Mouse (Mus musculus): ENCODE data around the gene B4galt1. TPM values are rescaled to one million over a fixed set of nuclear protein-coding genes. Genes with fewer than 3 reads are reported as not detected.

Gene B4galt1
- total RNA-seq, 4 experiments from 2014 or later: 22.3 to 27.7 (median 23.7) TPM

DNA sequence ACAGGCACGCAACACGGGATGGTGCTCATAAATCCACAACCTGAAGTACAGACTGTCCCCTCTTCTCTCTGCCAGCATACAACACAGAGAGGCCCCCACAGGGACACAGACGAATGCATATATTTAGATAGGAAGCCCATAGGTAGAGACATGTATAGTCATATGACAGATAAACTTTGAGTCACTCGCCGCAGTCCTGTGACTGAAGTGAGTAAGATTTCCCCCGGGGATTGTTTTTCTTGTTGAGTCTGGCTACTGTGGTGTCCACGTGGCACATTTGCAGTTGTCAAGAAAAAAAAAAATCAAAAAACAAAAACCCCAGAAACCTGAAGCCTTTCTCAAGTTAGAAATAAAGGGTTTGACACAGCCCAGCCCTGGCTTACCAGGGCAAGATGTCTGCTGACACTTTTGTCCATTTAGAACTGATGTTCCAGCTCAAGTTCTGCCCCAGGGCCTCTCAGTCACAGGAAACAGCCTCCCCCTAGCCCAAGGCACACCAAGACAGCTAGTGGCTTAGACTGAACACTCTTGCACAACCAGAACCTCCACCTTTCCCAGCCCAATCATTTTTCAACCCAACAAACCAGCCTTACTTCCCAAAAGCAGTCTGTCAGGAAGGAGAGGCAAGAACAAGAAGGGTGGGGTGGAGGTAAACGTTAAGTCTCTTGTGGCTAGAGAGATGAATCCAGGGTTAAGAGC is 71.9 kb downstream of the B4galt1 start:
- DNase-seq (ENCODE audit: low spot score in 2 of 2): no peak

GRCm38 (mm10) chr4:40781143-40781542 is 72.7 kb downstream of the B4galt1 start:
- no peak for DNase-seq (ENCODE audit: low spot score in 2 of 2)

DNA sequence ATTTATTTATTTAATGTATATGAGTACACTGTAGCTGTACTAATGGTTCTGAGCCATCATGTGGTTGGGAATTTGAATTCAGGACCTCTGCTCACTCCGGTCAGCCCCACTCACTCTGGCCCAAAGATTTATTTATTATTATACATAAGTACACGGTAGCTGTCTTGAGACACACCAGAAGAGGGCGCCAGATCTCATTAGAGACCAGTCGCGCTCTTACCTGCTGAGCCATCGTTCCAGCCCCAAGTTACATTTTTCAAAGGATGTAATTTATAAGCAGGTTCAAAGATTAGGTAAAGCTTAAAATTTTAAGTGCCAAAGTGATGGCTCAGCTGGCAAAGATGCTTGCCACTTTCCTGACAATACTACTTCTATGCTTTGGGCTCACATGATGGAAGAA is 75.1 kb downstream of the B4galt1 start:
- no peak for DNase-seq (ENCODE audit: low spot score in 2 of 2)

- no peak for DNase-seq (ENCODE audit: low spot score in 2 of 2)
Measured at GRCm38 (mm10) chr4:40777116-40777515, 76.7 kb downstream of the B4galt1 start.

- no peak for DNase-seq (ENCODE audit: low spot score in 2 of 2)
Measured at GRCm38 (mm10) chr4:40776416-40776815, 77.4 kb downstream of the B4galt1 start.

DNA sequence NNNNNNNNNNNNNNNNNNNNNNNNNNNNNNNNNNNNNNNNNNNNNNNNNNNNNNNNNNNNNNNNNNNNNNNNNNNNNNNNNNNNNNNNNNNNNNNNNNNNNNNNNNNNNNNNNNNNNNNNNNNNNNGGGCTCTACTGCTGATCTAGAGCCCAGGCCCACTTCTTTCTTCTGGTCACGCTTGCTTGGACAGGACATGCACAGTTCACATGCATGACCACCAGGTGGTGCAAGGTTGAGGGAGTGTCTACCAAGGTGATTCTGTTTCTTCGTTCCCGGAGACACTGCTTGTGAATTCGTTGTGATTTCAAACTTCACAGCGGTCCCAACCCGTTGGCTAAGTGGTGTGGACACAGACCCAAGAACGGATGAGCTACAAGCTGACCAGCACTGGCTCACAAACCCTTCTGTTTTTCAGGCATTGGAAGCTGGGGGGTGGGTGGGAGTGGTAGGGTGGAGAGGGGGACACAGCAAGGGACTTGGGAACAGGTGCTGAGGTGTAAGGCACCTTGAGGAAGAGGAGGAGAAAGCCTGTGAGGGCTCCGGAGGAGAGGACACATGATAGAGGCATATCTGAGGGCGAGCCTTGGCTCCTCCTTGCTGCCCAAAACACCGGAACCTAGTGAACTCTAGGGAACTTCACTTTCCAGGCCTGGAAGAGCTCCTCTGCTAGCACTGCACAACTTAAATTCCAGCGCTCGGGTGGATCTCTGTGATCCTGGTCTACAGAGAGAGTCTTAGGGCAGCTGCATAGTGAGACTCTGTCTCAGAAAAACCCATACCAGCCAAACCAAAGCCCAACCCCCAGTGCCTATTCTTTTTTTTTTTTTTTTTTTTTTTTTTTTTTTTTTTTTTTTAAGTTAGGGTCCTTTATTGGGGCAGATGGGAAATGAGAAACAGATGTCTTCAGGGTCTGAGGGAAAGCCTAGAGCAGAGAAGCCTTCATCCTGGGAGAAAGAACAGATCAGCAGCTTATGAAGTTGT is 79.2 kb downstream of the B4galt1 start:
- peak; percentile 53 to 57 for DNase-seq (ENCODE audit: low spot score in 2 of 2)

GRCm38 (mm10) chr4:40759876-40760275 is 93.9 kb downstream of the B4galt1 start:
- no peak for DNase-seq (ENCODE audit: low spot score in 2 of 2)

GRCm38 (mm10) chr4:40757780-40758420 is 95.9 kb downstream of the B4galt1 start, which contains the start of gene Smu1:
Gene Smu1 (minus strand): TSS chr4:40757923.
- peak; percentile 95 to 96 for DNase-seq (ENCODE audit: low spot score in 2 of 2)

DNA sequence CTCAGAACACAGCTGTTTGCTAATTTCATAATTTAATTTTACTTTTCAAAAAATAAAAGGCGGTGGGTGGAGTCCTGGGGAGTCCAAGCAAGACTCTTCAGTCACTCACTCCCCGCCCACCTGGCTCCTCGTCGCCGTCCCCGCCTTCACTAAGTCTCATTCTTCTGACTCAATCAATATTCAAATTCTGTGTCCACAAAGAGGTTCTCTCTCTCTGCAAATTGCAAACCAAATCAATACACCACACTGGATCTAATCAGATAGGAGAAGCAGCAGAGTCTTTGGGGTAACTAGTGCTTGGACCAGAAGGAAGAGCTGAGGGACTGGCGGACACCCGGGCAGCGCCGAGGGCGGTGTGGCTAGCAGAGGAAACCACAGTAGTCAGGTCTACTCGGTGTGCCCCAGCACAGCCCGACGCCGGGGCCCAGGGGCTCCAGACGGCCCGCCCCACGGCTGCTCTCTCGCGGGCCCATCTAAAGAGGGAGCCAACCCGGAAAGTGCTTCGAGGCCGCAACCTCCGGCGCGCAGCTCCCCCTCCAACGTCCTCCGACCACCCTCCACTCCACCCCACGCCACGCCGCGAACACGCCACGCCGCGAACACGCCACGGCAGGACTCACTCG is 96.5 kb downstream of the B4galt1 start:
- no peak for DNase-seq (ENCODE audit: low spot score in 2 of 2)

Small RNAs within 50 kb of the gene (microRNA-seq; reads per million reads assigned to microRNA genes)
- gene Gm24112: not detected
- gene Gm25931: not detected
- not detected for gene Mir5123

Other genes starting within 250 kb of the B4galt1 start
- 10 to 100 TPM; 13.3 to 18.5 (median 16.2) TPM for gene Aptx, start 150.8 kb downstream of the B4galt1 start, total RNA-seq (2022)
- gene Dnaja1, start 131.9 kb downstream of the B4galt1 start, total RNA-seq (2022): 10 to 100 TPM; 24.8 to 44.0 (median 28.5) TPM
- 10 to 100 TPM; 28.7 to 33.9 (median 32.7) TPM for gene Smu1, start 96.1 kb downstream of the B4galt1 start, total RNA-seq (2022)
- gene Spink4, start 66.0 kb upstream of the B4galt1 start, total RNA-seq (2022): not detected
- gene Bag1, start 94.3 kb upstream of the B4galt1 start, total RNA-seq (2022): 100 to 1,000 TPM; 229 to 241 (median 229) TPM
- gene Chmp5, start 94.4 kb upstream of the B4galt1 start, total RNA-seq (2022): 10 to 100 TPM; 20.6 to 21.7 (median 21.3) TPM
- 10 to 100 TPM; 19.9 to 22.8 (median 22.3) TPM for gene Nfx1, start 116.9 kb upstream of the B4galt1 start, total RNA-seq (2022)
- 1 to 10 TPM; 5.4 to 9.4 (median 7.2) TPM for gene Aqp7, start 194.1 kb upstream of the B4galt1 start, total RNA-seq (2022)
- gene Aqp3, start 244.2 kb upstream of the B4galt1 start, total RNA-seq (2022): not detected